Mouse (Mus musculus): ENCODE measurements around the gene Olfr1368.
"Not testable (repeated sequence)": the region's sequence is repeated elsewhere in the genome, so short reads cannot be mapped to it uniquely, and the experiment has no call there.

The Olfr1368 gene

GRCm38 (mm10) chr13:21167910-21168300 lies 22.2 kb upstream of the Olfr1368 start:
- DNase-seq (ENCODE audit: low read depth, low spot score), result peak; percentile 81

- peak; percentile 92 for DNase-seq (ENCODE audit: low read depth, low spot score)
These were observed 21.6 kb upstream of the Olfr1368 start for GRCm38 (mm10) chr13:21166936-21167909.

DNA sequence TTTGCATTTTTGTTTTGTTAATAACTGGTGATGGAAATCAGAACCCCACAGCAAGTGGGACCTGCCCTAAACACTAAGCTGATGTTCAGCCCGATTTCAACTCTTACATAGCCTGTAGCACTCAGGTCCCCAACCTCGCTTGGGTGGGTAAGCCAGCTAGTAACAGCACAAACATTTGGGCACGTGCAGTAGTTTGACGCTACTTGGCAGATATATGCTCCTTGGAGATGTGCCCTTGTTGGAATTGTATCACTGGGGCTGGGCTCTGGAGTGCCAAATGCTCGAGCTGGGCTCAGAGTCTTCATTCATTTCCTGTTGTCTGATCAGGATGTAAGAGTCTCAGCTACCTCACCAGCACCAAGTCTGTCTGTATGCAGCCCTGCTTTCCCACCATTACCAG lies 16.9 kb upstream of the Olfr1368 start:
- DNase-seq (ENCODE audit: low read depth, low spot score), result no peak

DNA sequence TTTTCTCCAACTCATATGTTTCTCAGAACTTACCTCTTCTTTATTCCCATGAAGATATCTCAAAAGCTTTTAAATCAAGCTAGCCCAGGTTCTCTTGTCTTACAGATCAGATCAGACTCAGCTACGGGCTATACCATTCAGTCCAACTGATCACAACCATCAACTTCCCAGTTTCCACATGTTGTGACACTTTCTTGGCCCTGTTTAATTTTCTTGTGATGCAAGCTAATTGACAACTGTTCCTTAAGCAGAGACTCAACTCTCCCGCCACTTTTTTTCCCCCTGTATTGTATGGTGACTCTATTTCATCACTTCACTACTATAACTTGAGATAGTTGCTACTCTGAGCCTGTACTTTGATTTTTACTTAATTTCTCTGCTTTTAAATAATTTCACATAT lies 15.9 kb upstream of the Olfr1368 start:
- no peak for DNase-seq (ENCODE audit: low read depth, low spot score)

GRCm38 (mm10) chr13:21160657-21161590 lies 15.3 kb upstream of the Olfr1368 start:
- peak; percentile 92 for DNase-seq (ENCODE audit: low read depth, low spot score)

GRCm38 (mm10) chr13:21160041-21160511 lies 14.4 kb upstream of the Olfr1368 start:
- peak; percentile 50 for DNase-seq (ENCODE audit: low read depth, low spot score)

DNA sequence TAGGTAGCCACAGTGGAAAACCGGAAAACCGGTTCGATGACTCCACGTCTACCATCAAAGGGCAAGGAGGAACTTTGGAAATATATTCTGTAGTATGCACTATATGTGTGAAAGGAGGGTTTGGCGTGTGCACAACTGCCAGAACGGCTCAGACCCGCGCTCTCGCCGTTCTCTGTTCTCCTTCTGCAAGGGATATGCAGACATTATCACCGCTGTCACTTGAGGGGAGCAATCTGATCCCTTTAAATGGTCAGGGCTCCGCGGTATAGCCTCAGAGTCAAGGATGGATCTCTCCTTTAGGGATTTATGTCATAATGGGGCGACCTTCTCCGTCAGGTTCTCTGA lies 13.8 kb upstream of the Olfr1368 start:
- DNase-seq (ENCODE audit: low read depth, low spot score), result peak; percentile 72

DNA sequence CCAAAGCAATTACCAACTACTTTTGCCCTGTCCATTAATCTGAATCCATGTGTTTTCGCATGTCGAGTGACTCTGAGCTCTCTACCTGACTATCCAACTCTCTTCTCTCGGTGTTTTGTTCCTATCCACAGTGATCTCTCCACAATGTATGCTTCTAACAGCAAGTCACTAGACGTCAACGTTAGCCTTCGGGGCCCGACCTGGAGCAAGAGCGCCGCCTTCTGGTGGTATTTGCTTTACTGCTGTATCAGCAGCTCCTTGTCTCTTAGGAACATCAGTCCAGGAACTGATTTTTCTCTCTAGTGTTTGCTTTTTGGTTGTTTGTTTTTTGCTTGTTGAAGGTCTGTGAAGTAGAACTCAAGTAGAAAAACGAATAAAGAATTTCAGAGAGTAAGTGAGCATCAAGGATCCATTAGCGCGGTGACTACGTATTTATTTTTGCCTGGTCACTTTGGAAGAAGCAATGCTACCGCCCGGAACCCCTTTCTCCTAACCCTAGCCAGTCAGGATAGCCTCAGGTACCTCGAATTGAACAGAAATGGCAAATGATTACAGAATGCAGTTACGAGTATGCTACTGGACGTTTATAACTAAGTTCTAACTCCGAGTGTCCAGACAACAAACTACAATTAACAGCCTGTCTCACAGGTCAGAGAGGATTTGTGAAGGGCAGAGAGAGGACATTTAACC lies 13.3 kb upstream of the Olfr1368 start:
- peak; percentile 90 for DNase-seq (ENCODE audit: low read depth, low spot score)

DNA sequence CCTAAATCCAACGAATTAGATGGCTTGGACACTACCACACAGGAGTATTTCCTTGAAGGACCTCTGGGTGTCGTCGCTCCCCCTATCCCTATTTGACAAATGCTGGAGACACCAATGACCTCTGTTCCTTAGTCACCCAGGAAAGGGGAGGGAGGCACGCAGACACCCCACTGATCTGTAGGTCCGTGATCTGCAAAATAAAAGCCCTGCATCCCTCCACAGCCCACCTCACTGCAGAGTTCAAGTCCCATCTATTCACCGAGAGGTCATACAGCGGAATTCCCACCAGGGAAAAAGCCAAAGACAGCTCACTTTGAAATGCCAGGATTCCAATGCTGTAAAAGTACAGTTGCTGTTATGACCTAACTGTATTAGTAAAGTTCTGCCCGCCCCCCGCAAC lies 12.4 kb upstream of the Olfr1368 start:
- DNase-seq (ENCODE audit: low read depth, low spot score), result no peak

GRCm38 (mm10) chr13:21155888-21156287 lies 10.2 kb upstream of the Olfr1368 start:
- DNase-seq (ENCODE audit: low read depth, low spot score), result no peak

DNA sequence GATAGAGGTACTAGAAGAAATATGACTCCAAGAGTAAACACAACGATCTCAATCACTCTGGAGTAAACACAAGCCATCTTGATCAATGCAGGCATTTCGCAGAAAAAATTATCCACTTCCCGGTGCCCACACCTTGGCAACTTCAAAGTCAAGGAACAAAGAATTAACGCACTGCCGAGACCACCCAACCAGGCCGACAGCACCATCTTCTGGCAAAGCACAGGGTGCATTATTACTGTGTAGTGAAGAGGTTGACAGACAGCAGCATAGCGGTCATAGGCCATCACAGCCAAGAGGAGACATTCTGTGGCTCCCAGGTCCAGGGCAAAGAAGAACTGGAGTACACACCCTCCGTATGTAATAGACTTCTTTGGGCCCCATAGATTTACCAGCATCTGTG lies 3.2 kb downstream of the Olfr1368 start:
- DNase-seq (ENCODE audit: low read depth, low spot score), result peak; percentile 49

GRCm38 (mm10) chr13:21129339-21129738 lies 16.3 kb downstream of the Olfr1368 start, which contains the start of gene Olfr263:
Gene Olfr263, plus strand, starts transcription at chr13:21129639.
- not testable (repeated sequence) for DNase-seq (ENCODE audit: low read depth, low spot score)

GRCm38 (mm10) chr13:21114121-21114520 lies 31.5 kb downstream of the Olfr1368 start:
- DNase-seq (ENCODE audit: low read depth, low spot score), result no peak

DNA sequence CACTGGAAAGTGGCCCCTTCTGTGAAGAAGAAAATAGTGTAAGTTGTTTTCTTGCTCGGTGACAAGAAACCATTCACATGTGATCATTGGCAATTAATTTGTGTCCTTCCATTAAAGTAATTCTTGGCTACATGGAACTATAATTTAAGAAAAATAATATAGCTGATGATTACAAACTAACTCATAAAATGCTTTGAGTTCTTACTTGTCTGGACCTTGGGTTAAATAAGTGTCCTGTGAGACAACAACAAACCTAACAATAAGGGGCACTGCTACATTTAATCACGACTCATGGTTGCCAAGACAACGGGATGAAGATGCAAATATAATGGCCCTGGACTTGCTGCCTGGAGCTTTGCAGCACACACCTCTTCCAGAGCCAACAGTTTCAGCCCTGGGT lies 34.5 kb downstream of the Olfr1368 start, which contains the start of gene Olfr1369-ps1:
Gene Olfr1369-ps1 (plus strand): TSS at position 301 of the 400 bp plus-strand sequence.
- DNase-seq (ENCODE audit: low read depth, low spot score), result not testable (repeated sequence)

GRCm38 (mm10) chr13:21110441-21110840 lies 35.2 kb downstream of the Olfr1368 start:
- no peak for DNase-seq (ENCODE audit: low read depth, low spot score)

- DNase-seq (ENCODE audit: low read depth, low spot score), result no peak
These were observed 35.9 kb downstream of the Olfr1368 start for GRCm38 (mm10) chr13:21109759-21110158.
